Mouse (Mus musculus) spleen, postnatal 36 days (tissue): ENCODE results near the gene 2410131K14Rik.

Source experiments
- DNase-seq, 2 experiments: peaks; one replicate each; pipeline ENCODE4 v3.0.0; 2022; ENCODE audit warnings: low spot score in 2 of 2, mixed read lengths in 1 of 2

The 2410131K14Rik gene

GRCm38 (mm10) chr5:118311251-118311650 lies 66.2 kb downstream of the 2410131K14Rik start:
- DNase-seq: no peak

GRCm38 (mm10) chr5:118313766-118314165 lies 68.7 kb downstream of the 2410131K14Rik start:
- DNase-seq: no peak
